Mouse (Mus musculus) neural tube, embryonic 13.5 days (tissue): Measurements from ENCODE around the gene Zfhx3. TPM values are rescaled to one million over a fixed set of nuclear protein-coding genes. Genes with fewer than 3 reads are reported as not detected.
A peak's percentile ranks its signal among the peaks of the same experiment; 100 is the strongest.

Source experiments
- ATAC-seq: fragments of 200-750 bp; cut with Nextera tagmentation; 2 replicates; pipeline ENCODE4 v1.8.0; 2017; ENCODE audit warnings: low read depth, mild to moderate bottlenecking, moderate TSS enrichment, moderate library complexity
- H3K27ac ChIP-seq: fragments of 300-500 bp; sonication (generic); replicated peaks from 2 replicates; pipeline ENCODE4 v1.5.1; 2015; ENCODE audit warnings: moderate library complexity, mild to moderate bottlenecking, inconsistent platforms
- H3K27me3 ChIP-seq: fragments of 300-500 bp; sonication (generic); 2 replicates; pipeline ENCODE4 v1.6.1; 2015; ENCODE audit warnings: mild to moderate bottlenecking, inconsistent platforms
- H3K36me3 ChIP-seq: fragments of 300-500 bp; sonication (generic); 2 replicates; pipeline ENCODE4 v1.6.1; 2015; ENCODE audit warnings: mild to moderate bottlenecking, inconsistent platforms
- H3K4me1 ChIP-seq: fragments of 300-500 bp; sonication (generic); replicated peaks from 2 replicates; pipeline ENCODE4 v1.6.1; 2015; ENCODE audit warnings: inconsistent platforms
- H3K4me2 ChIP-seq: fragments of 300-500 bp; sonication (generic); 2 replicates; pipeline ENCODE4 v1.6.1; 2015; ENCODE audit warnings: inconsistent platforms, mild to moderate bottlenecking, moderate library complexity
- H3K4me3 ChIP-seq: fragments of 300-500 bp; sonication (generic); 2 replicates; pipeline ENCODE4 v1.5.1; 2015; ENCODE audit warnings: mild to moderate bottlenecking, inconsistent platforms
- H3K9ac ChIP-seq: fragments of 300-500 bp; sonication (generic); 2 replicates; pipeline ENCODE4 v1.6.1; 2015; ENCODE audit warnings: moderate library complexity, mild to moderate bottlenecking, inconsistent platforms
- H3K9me3 ChIP-seq: fragments of 300-500 bp; sonication (generic); 2 replicates; pipeline ENCODE4 v1.6.1; 2016; ENCODE audit warnings: inconsistent platforms
- WGBS: fragments of 180-500 bp; shearing (Covaris S2); methylation state at CpG from one replicate; pipeline ENCODE4 v1.1.7; 2015; 5-methylcytosine and 5-hydroxymethylcytosine counted together
- polyA plus RNA-seq: library from polyadenylated mRNA; unstranded; fragments of >200 nt; fragmentation: Nextera tagmentation; extraction: Ambion mirVana; gene quantifications from 2 replicates; pipeline ENCODE4 v1.2.1, GENCODE M21; 2015

Zfhx3 gene
- polyA plus RNA-seq, 1 experiment from 2014 or later = 28.2 TPM

DNA sequence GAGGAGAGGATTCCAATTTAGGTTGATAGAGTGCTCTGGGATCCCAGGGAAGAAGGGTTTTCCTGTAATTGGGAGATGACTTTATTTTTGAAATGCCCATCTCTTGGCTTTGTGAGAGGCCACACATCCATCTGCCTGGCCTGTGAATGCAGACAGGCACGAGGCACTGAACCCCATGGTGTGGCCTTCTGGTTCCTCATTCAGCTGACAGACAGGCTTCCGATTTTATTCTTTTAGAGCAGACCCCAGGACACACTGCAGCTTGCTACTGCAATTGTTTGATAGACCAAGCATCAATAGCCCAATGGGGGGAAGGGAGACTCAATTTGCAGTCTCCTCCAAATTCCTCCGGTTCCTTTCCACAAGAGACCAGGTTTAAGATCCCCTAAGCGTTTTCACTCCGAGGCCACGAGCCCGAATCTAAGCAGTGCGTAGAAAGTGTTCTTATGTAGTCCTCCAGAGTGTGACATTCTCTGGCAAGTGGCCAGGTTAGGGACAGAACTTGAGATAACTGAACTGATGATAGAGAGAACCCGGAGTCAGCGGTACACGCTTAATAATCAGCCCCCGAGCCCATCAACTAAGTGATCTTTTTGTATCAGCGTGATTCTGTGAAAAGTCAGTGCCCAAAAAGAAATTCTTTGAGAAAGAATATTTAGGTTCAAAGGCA is 275.9 kb downstream of the Zfhx3 start:
- H3K27me3 ChIP-seq = no peaks in the 10 kb centered on the region
- no peak for ATAC-seq
- no peak overlapping the region for H3K4me3 ChIP-seq
- H3K4me1 ChIP-seq = peaks cover 20% of the 10 kb centered on the region
- WGBS = 39% methylated on average over 13 of the region's 13 CpGs
- 0 out of 2 replicates have a peak overlapping the region, but pooled peaks have one; percentile 4 for H3K27ac ChIP-seq
- no peak overlapping the region for H3K9ac ChIP-seq
- no peaks in the 10 kb centered on the region for H3K36me3 ChIP-seq
- no peaks in the 10 kb centered on the region for H3K9me3 ChIP-seq
- H3K4me2 ChIP-seq = no peak overlapping the region

DNA sequence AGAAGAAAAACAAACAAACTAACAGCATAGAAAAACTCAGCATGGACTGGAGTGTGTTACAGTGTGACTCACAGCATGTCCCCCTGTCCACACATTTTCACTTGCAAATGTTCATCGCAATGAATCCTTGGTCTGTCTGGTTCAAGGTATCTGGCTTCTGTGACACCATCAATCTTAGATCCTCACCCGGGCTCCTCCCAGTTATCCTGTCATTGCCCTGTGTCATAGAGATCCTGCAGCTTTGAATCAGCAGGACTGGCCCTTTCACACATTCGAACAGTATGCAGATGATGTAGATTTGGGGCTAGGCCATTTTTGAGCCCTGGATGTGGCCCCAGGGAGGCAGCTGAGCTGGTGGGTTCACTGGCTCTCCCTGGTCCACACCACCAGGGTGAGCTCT is 278.1 kb downstream of the Zfhx3 start:
- Histone ChIP-seq H3K9ac (no peak overlapping the region), H3K36me3 (no peaks in the 10 kb centered on the region), H3K4me3 (no peak overlapping the region), H3K27ac (no peak overlapping the region), H3K27me3 (no peaks in the 10 kb centered on the region), H3K4me2 (no peak overlapping the region), H3K4me1 (peaks cover 13% of the 10 kb centered on the region), H3K9me3 (no peaks in the 10 kb centered on the region)
- no peak for ATAC-seq
- 62% methylated on average over 3 of the region's 3 CpGs for WGBS

DNA sequence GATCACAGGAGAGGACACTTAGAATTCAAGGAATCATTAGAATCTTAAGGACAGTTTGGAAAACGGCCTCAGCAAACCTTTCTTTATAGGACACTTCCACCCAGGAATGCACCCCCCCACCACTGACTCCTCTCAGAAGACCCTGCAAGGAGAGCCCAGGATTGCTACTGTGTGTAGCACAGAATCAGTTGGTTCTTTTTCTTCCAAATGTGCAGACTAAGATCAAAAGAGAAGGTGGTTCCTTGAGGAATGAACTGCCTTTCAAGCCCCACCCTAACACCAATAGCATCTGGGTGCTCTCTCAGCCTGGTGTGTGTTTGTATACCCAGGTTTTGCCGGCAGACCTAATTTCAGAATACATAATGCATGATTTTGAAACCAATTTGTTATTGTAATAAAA is 279.6 kb downstream of the Zfhx3 start:
- Histone ChIP-seq H3K4me3 (no peak overlapping the region), H3K27me3 (no peaks in the 10 kb centered on the region), H3K4me2 (no peak overlapping the region), H3K4me1 (peaks cover 13% of the 10 kb centered on the region), H3K9me3 (no peaks in the 10 kb centered on the region), H3K9ac (no peak overlapping the region), H3K27ac (no peak overlapping the region), H3K36me3 (no peaks in the 10 kb centered on the region)
- WGBS = 66% methylated on average over 2 of the region's 2 CpGs
- no peak for ATAC-seq

DNA sequence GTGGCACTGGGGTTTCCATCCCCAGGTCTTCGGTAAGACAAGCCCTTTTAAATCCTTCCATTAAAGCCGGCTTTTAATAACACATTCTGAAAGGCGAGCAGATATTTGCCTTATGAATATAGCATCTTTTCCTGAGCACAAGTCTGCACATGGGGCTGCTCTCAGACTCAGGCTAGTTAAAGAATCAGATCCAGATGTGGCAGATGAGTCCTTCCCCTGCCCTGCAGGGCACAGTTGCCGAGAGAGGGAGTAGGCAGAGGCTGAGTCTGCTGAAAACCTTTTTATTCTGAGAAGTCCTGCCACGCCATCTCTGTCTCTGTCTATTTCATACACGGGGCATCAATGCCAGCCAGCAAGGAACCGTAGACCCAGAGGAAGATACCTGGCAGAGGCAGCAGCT is 289.9 kb downstream of the Zfhx3 start:
- H3K27ac ChIP-seq = no peak overlapping the region
- no peaks in the 10 kb centered on the region for H3K36me3 ChIP-seq
- no peak for ATAC-seq
- H3K4me2 ChIP-seq = no peak overlapping the region
- no peaks in the 10 kb centered on the region for H3K27me3 ChIP-seq
- H3K4me3 ChIP-seq = no peak overlapping the region
- H3K4me1 ChIP-seq = no peaks in the 10 kb centered on the region; the same call in 1 of the 2 replicates
- no peaks in the 10 kb centered on the region for H3K9me3 ChIP-seq
- H3K9ac ChIP-seq = no peak overlapping the region
- 81% methylated on average over 7 of the region's 7 CpGs for WGBS

DNA sequence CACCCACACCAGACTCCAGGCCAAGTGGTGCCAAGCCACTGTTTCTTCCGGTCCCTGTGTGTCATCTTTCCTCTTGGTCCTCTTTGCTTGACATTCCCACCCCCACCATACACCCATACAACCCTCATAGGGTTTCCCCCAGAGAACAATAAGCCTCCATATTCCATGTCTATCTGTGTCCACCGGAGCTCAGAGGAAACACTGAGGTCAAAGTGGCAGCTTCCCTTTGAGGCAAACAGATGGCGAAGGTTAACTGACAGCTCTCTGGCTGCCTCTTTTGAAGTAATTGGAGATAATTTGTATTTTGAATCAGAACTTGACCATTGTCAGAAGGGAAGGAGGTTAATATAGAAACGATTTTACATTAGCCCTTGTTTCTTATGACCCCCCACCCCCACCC is 292.0 kb downstream of the Zfhx3 start:
- 54% methylated on average over 4 of the region's 4 CpGs for WGBS
- Histone ChIP-seq H3K4me1 (no peaks in the 10 kb centered on the region; the same call in 1 of the 2 replicates), H3K27me3 (no peaks in the 10 kb centered on the region), H3K4me2 (no peak overlapping the region), H3K9ac (no peak overlapping the region), H3K36me3 (no peaks in the 10 kb centered on the region), H3K9me3 (no peaks in the 10 kb centered on the region), H3K27ac (no peak overlapping the region), H3K4me3 (no peak overlapping the region)
- ATAC-seq = no peak

DNA sequence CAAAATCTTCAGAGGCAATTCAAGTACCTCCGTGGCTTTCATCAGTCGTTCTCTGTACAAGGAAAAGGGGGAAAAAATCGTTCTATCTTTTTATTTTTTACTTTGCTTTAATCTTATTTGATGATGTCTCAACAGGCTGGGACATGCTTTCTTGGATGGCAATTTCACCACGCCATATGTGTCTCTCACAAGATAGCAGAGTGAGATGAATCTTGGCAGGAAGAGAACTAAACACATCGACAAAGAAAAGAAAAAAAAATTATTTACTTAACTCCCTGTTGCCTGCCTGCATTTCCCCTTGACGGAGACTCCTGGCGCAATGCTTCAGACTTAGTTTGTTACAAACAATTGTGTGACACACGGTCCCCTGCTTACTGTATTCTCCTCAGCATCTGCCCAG is 294.3 kb downstream of the Zfhx3 start:
- Histone ChIP-seq H3K36me3 (no peaks in the 10 kb centered on the region), H3K9me3 (no peaks in the 10 kb centered on the region), H3K9ac (no peak overlapping the region), H3K27me3 (peaks cover 5% of the 10 kb centered on the region; the same call in 1 of the 2 replicates), H3K4me3 (no peak overlapping the region), H3K4me1 (peaks cover 6% of the 10 kb centered on the region), H3K27ac (no peak overlapping the region), H3K4me2 (no peak overlapping the region)
- ATAC-seq = no peak
- 74% methylated on average over 8 of the region's 8 CpGs for WGBS

DNA sequence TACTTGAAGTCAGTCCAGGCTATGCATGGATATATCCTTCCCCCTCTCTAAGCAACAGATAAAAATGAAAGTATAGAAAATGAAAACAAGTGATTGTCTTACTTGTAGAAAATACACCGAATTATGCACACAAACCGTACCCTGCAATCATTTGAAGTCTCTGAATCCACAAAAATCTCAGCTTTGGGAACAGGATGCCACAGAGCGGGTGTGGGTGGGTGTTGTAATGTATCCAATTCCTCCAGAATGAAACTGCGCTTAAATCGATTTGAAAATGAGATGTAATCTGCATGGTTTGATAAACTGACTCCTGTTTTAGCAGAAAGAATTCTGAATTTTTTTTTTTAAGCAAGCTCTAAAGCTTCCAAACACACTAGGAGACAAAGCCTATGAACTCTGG is 297.1 kb downstream of the Zfhx3 start:
- 90% methylated on average over 5 of the region's 5 CpGs for WGBS
- ATAC-seq = no peak
- H3K4me1 ChIP-seq = peaks cover 12% of the 10 kb centered on the region
- no peak overlapping the region for H3K4me2 ChIP-seq
- no peak overlapping the region for H3K9ac ChIP-seq
- peaks cover 11% of the 10 kb centered on the region for H3K27me3 ChIP-seq
- no peak overlapping the region for H3K4me3 ChIP-seq
- H3K9me3 ChIP-seq = no peaks in the 10 kb centered on the region
- H3K36me3 ChIP-seq = no peaks in the 10 kb centered on the region
- no peak overlapping the region for H3K27ac ChIP-seq

DNA sequence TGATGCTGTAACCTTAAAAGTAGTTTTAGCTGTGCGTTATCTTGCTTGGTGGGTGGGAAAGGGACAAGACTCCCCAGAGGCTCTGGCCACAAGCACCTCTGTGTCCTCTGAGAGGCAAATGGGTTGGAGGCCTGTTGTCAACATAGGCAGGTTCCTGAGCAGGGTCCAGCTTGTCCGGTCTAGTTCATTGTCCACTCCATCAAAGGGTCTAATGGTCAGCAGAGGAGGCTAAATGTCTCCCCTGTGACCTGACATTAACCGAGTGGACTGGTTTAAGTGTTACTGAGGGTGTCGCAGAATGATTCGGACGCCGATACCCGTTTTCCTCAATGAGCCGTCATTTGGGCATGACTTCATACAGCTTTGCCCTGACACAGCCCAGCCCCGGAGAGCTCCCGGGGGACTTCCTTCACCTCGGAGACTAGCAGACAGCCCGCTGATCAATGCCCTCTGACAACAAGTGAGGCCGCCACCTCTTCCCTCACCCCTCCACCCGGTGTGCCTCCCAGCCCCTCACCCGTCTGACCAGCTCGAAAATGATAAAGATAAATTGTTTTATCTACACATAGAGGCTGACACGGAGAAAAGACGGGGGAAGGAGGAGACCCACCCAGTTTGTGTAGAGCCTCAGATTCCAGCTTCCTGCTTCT is 298.7 kb downstream of the Zfhx3 start:
- H3K27ac ChIP-seq = 0 out of 2 replicates have a peak overlapping the region, but pooled peaks have one; percentile 29
- no peaks in the 10 kb centered on the region for H3K36me3 ChIP-seq
- WGBS = 34% methylated on average over 19 of the region's 19 CpGs
- H3K27me3 ChIP-seq = peaks cover 11% of the 10 kb centered on the region
- H3K4me3 ChIP-seq = no peak overlapping the region
- peaks cover 29% of the 10 kb centered on the region for H3K4me1 ChIP-seq
- ATAC-seq = no peak
- H3K9me3 ChIP-seq = no peaks in the 10 kb centered on the region
- H3K9ac ChIP-seq = peak overlapping the region; percentile 56
- peak overlapping the region; percentile 41 for H3K4me2 ChIP-seq

DNA sequence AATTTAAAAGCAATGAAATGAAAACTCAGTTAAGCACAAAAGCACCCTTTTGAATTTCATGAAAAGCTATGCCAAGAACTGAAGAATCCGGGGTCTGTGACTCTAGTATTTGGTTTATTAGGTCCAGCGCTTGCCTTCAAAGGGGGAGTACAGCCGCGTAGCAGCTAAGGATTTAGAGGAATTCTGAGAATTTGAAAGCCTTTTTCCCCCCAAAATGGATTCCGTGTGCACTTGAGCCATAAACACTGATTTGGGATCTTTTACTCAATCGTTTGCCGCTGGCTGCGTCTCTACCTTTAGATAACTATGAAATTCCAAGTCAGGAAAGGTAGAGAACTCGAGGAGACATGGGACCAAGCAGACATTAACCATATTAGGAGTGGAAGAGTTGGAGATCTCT is 300.8 kb downstream of the Zfhx3 start:
- Histone ChIP-seq H3K4me3 (no peak overlapping the region), H3K4me1 (peaks cover 39% of the 10 kb centered on the region), H3K36me3 (no peaks in the 10 kb centered on the region), H3K27me3 (peaks cover 11% of the 10 kb centered on the region), H3K9me3 (no peaks in the 10 kb centered on the region), H3K9ac (no peak overlapping the region), H3K4me2 (no peak overlapping the region), H3K27ac (peak overlapping the region; percentile 4; the same call in 1 of the 2 replicates)
- no peak for ATAC-seq
- WGBS = 36% methylated on average over 9 of the region's 9 CpGs

DNA sequence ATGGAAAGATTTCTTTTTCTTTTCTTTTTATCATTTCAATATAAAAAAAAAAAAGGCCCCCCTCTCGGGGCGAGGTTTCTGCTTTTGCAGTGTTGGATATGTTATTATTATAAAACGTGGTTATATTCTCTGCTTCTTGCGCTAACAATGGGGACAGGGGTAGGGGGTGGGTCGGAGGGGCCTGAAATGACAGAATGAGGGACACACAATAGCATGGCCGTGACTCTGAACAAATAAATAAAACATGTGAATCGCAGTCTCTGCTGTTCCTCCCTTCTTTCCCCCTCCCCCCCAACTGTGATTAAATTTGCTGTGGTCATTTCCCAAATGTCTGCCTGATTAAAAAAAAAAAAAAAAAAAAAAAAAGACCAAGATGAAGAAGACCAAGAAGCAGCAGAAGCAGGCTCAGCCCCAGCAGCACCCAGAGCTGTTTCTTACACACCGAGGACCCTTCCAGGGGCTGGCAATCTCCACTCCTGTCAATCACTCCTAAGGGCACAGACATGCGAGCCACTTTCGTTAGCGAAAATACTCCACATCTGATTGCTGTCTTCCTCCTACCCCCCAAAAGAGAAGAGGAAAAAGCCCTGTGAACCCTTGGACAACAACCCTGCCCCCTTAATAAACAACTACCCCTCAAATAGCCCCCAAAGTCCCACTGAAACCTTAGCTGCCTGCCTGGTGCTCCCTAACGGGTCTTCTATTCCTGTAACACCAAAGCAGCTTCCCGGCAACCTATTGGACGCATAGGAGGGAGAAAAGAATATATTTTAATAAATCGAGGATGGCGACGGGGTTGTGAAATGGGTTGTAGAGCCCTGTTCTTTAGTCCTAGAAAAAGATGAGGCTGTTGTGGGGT is 302.4 kb downstream of the Zfhx3 start:
- ATAC-seq = no peak
- Histone ChIP-seq H3K4me3 (peak overlapping the region; percentile 18), H3K9me3 (no peaks in the 10 kb centered on the region), H3K4me1 (peaks cover 39% of the 10 kb centered on the region), H3K4me2 (peak overlapping the region; percentile 49), H3K9ac (peak overlapping the region; percentile 63), H3K27me3 (peaks cover 11% of the 10 kb centered on the region), H3K27ac (peak overlapping the region; percentile 89), H3K36me3 (no peaks in the 10 kb centered on the region)
- 24% methylated on average over 17 of the region's 17 CpGs for WGBS

DNA sequence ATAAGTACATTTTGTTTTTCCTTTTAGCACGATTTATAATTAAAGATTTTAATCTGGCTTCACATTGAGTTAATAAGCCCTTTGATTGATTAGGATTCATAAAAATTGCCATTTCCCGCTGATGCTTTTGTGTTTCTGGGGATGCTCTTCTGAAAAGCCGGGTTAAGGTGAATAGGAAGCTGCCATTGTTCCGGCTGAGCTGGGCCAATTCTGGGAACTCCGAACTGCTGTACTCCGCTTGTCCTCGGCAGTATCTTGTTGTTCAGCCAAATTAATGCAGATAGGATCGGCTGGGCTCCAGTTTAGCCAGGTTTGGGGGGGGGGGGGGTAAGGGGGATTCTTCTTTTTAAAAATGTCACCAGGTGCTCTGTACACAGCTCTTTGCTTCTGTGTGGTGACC is 303.1 kb downstream of the Zfhx3 start:
- peak overlapping the region; percentile 49 for H3K4me2 ChIP-seq
- no peaks in the 10 kb centered on the region for H3K9me3 ChIP-seq
- H3K4me1 ChIP-seq = peaks cover 39% of the 10 kb centered on the region
- H3K9ac ChIP-seq = peak overlapping the region; percentile 63
- H3K27ac ChIP-seq = peak overlapping the region; percentile 89
- H3K36me3 ChIP-seq = no peaks in the 10 kb centered on the region
- H3K4me3 ChIP-seq = no peak overlapping the region
- ATAC-seq = no peak
- 20% methylated on average over 8 of the region's 8 CpGs for WGBS
- peaks cover 11% of the 10 kb centered on the region for H3K27me3 ChIP-seq
